Mouse (Mus musculus): Measurements from ENCODE around the gene Mid1ip1. TPM values are rescaled to one million over a fixed set of nuclear protein-coding genes. Genes with fewer than 3 reads are reported as not detected.

Mid1ip1 gene
- total RNA-seq (2012; rRNA removed) (41.2 and 50.5 TPM in 2 replicates), polyA plus RNA-seq (2012; ENCODE audit: insufficient read depth in 1 of 2, insufficient read length in 2 of 2, low read depth in 1 of 2, low replicate concordance in 2 of 2, missing spikeins in 1 of 2) (10 to 100 TPM in 1 of 2 experiments, not detected in 1; 60.1 TPM)

DNA sequence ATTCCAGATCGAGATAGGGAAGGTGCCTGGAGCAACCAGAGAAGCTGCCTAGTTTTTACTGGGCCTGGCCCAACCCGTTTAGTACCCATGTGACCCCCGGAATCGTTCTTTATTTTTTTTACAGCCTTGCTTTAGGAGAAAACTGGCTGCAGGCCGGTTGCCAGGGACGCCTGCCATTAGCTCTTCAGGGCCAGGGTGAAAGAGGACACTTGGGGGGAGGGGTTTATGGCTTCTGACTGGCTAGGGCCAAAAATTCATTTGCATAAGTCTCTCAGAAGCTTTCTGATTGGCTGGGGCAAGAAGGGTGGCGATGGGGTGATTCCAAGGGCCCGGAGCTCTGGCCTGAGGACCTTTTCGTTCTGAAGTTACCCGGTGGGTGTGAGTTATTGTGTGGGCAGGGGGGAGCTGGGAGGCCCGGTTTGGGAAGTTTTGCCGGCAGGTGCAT lies at the start of gene Mid1ip1:
Gene Mid1ip1 (plus strand): TSS at position 318 of the 445 bp plus-strand sequence.
- Histone ChIP-seq H3K9ac (ENCODE audit: control insufficient read depth, low read depth, low read length, poor library complexity, severe bottlenecking) (peak within 1 kb of the TSS; percentile 44), H3K27me3 (ENCODE audit: control insufficient read depth in 1 of 2, insufficient read depth in 2 of 2, low read length in 2 of 2) (no peaks in the 10 kb centered on the region), H3K36me3 (ENCODE audit: control insufficient read depth in 1 of 2, insufficient read depth in 2 of 2, low read length in 2 of 2) (peaks cover 0 to 17% of the 10 kb centered on the region in 2 experiments; a peak in 2 of 4 replicates), H3K9me3 (replicated peaks; ENCODE audit: insufficient read depth, low read length) (no peaks in the 10 kb centered on the region), H3K79me2 (ENCODE audit: control insufficient read depth, insufficient read depth, low read length, poor library complexity) (peaks cover 21% of the 10 kb centered on the region), H3K4me3 (ENCODE audit: control insufficient read depth in 1 of 2, insufficient read depth in 1 of 2, low read depth in 2 of 2, low read length in 2 of 2) (peak within 1 kb of the TSS; percentile 42 to 60), H3K27ac (ENCODE audit: control insufficient read depth, low read depth, low read length) (peak within 1 kb of the TSS; percentile 35), H3K4me1 (ENCODE audit: control insufficient read depth in 1 of 2, insufficient read depth in 2 of 2, low read length in 2 of 2) (peaks cover 2 to 19% of the 10 kb centered on the region in 2 experiments)
- DNase-seq (ENCODE audit: low read depth, low spot score): peak; percentile 97
- TF ChIP-seq MYC (IDR thresholded peaks at IDR 0.05; ENCODE audit: low read depth, low read length): no peak
- 0 out of 2 replicates have a peak, but pooled peaks have one; percentile 27 for TF ChIP-seq ELF1 (IDR thresholded peaks at IDR 0.05; ENCODE audit: low read depth, low read length)
- no peak for TF ChIP-seq KAT2A (conservative IDR thresholded peaks at IDR 0.05; ENCODE audit: low read depth, low read length)
- TF ChIP-seq ZNF384 (IDR thresholded peaks at IDR 0.05; ENCODE audit: low read depth, low read length): peak; percentile 86
- TF ChIP-seq CTCF (IDR thresholded peaks at IDR 0.05 in 2 of 3, conservative IDR thresholded peaks at IDR 0.05 in 1 of 3; ENCODE audit: control insufficient read depth in 1 of 3, insufficient read depth in 1 of 3, low read depth in 2 of 3, low read length in 3 of 3, poor library complexity in 1 of 3, severe bottlenecking in 1 of 3): no peak
- TF ChIP-seq UBTF (IDR thresholded peaks at IDR 0.05; ENCODE audit: borderline replicate concordance, insufficient read depth, low read depth, low read length): no peak
- no peak for TF ChIP-seq ZKSCAN1 (IDR thresholded peaks at IDR 0.05; ENCODE audit: low read depth, low read length)
- TF ChIP-seq ZC3H11A (IDR thresholded peaks at IDR 0.05; ENCODE audit: low read depth, low read length): no peak
- TF ChIP-seq SMC3 (IDR thresholded peaks at IDR 0.05; ENCODE audit: low read depth, low read length): no peak
- peak; percentile 74 for TF ChIP-seq ETS1 (IDR thresholded peaks at IDR 0.05; ENCODE audit: low read depth, low read length)
- peak; percentile 83 for TF ChIP-seq CHD2 (IDR thresholded peaks at IDR 0.05; ENCODE audit: low read length)
- no peak for TF ChIP-seq MYB (IDR thresholded peaks at IDR 0.05; ENCODE audit: low read depth, low read length)
- TF ChIP-seq SIN3A (IDR thresholded peaks at IDR 0.05; ENCODE audit: low read length): peak; percentile 98
- TF ChIP-seq RAD21 (IDR thresholded peaks at IDR 0.05; ENCODE audit: low read depth, low read length): no peak
- peak in 1 of 2 experiments; percentile 39; a peak in 1 of 4 replicates for TF ChIP-seq POLR2A (IDR thresholded peaks at IDR 0.05; ENCODE audit: control insufficient read depth in 1 of 2, insufficient read depth in 1 of 2, low read depth in 1 of 2, low read length in 2 of 2, poor library complexity in 1 of 2)
- peak; percentile 86; the same call in 1 of the 2 replicates for TF ChIP-seq CHD1 (IDR thresholded peaks at IDR 0.05; ENCODE audit: low read depth, low read length)
- peak; percentile 13 to 27; a peak in 3 of 4 replicates for TF ChIP-seq EP300 (IDR thresholded peaks at IDR 0.05; ENCODE audit: low read depth in 1 of 2, low read length in 2 of 2)
- TF ChIP-seq ZMIZ1 (IDR thresholded peaks at IDR 0.05; ENCODE audit: low read depth, low read length): no peak
- TF ChIP-seq GABPA (IDR thresholded peaks at IDR 0.05; ENCODE audit: low read depth, low read length): no peak
- peak; percentile 52 for TF ChIP-seq HCFC1 (IDR thresholded peaks at IDR 0.05; ENCODE audit: low read depth, low read length)
- no peak for TF ChIP-seq MAX (IDR thresholded peaks at IDR 0.05; ENCODE audit: low read length)
- TF ChIP-seq TAL1 (IDR thresholded peaks at IDR 0.05; ENCODE audit: low read length): no peak
- no peak; the same call in 1 of the 2 replicates for TF ChIP-seq TCF12 (IDR thresholded peaks at IDR 0.05; ENCODE audit: low read depth, low read length)
- TF ChIP-seq MXI1 (IDR thresholded peaks at IDR 0.05; ENCODE audit: low read depth, low read length): peak; percentile 92
- no peak for TF ChIP-seq POLR2AphosphoS5 (IDR thresholded peaks at IDR 0.05; ENCODE audit: borderline replicate concordance, low read depth, low read length)
- peak; percentile 29; the same call in 1 of the 2 replicates for TF ChIP-seq BHLHE40 (IDR thresholded peaks at IDR 0.05; ENCODE audit: borderline replicate concordance, low read depth, low read length)
- TF ChIP-seq GATA1 (IDR thresholded peaks at IDR 0.05; ENCODE audit: low read depth, low read length): no peak
- TF ChIP-seq RCOR1 (IDR thresholded peaks at IDR 0.05; ENCODE audit: low read depth, low read length): peak; percentile 13; the same call in 1 of the 2 replicates
- TF ChIP-seq JUND (IDR thresholded peaks at IDR 0.05; ENCODE audit: low read depth, low read length): no peak
- TF ChIP-seq POLR2AphosphoS2 (IDR thresholded peaks at IDR 0.05; ENCODE audit: low read length): no peak
- TF ChIP-seq NRF1 (IDR thresholded peaks at IDR 0.05; ENCODE audit: insufficient read depth, low read depth, low read length, poor library complexity, severe bottlenecking): no peak
- TF ChIP-seq MEF2A (IDR thresholded peaks at IDR 0.05; ENCODE audit: extremely low read depth, insufficient replicate concordance, low read depth, low read length, poor library complexity, severe bottlenecking): no peak
- TF ChIP-seq MAFK (IDR thresholded peaks at IDR 0.05; ENCODE audit: borderline replicate concordance, low read depth, low read length): no peak
- TF ChIP-seq USF2 (IDR thresholded peaks at IDR 0.05; ENCODE audit: borderline replicate concordance in 1 of 2, insufficient read depth in 1 of 2, low read depth in 1 of 2, low read length in 2 of 2): no peak
- TF ChIP-seq TBP (IDR thresholded peaks at IDR 0.05; ENCODE audit: low read depth, low read length): no peak
- no peak for TF ChIP-seq MAZ (IDR thresholded peaks at IDR 0.05; ENCODE audit: low read depth, low read length)
- 0 out of 2 replicates have a peak, but pooled peaks have one; percentile 15 for TF ChIP-seq NELFE (IDR thresholded peaks at IDR 0.05; ENCODE audit: low read depth, low read length)

Data from MEL (cell line).